Mouse (Mus musculus): ENCODE measurements around the gene Rdx.

DNA sequence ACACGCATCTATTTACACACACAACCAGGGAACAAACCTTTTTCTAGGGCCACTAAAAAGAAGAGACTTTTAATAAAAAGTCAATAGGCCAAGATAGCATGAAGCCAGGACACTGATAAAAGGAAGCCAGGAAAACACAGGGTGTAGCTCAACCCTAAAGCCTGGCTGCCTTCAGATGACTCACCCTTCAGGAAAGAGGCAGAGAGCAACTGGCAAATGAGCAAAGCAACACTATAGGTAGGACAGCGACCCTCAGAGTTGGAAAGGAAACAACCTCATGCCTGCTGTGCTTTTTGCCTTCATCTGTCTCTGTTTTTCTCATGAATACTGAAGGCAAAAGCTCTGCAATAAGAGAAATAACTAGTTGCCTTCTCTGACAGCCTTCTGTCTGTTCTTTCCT, 85.8 kb downstream of the Rdx start:
- TF ChIP-seq POLR2A (IDR thresholded peaks at IDR 0.05; ENCODE audit: borderline replicate concordance, extremely low read depth, insufficient read depth, insufficient read length, poor library complexity, severe bottlenecking) (no peak), CTCF (IDR thresholded peaks at IDR 0.05; ENCODE audit: borderline replicate concordance, extremely low read depth, insufficient read depth, insufficient read length) (no peak)

All from brain, embryonic 14.5 days (tissue).